In the genomic region with DNA sequence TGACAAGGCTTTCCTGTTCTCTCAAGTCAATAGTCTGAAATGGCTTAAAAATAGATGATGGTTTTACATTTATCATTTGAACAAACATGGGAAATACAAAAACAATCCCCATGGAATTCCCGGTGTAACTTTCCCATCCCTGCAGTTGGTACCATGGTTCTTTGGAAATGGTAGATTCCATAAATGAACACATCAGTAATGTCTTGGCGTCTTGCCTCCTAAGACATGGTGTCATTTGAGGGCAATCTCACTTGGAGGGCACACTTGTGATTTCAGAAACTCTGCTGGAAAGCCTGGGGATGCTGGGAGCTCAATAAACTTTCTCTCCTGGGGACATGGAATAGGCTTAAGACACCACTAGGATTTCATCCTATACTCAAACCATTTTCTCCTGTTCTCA, we compare ENCODE assay signal across 14 mouse cellular contexts.
"Had no signal": no experiment of that assay in that cellular context is flagged by ENCODE, and none has a peak within 500 bp of the region (broad histone marks: within the 10 kb centered on the region; RNA-seq: fewer than 3 reads in every experiment).

No protein-coding gene starts in this region.

- DNase-seq: lung, postnatal 14 days; right cerebral cortex, adult 18-20 months; right cerebral cortex, postnatal 25 days; thymus, postnatal 36 days had no signal

- H3K4me3 ChIP-seq: left cerebral cortex, adult 2 months; limb, embryonic 10.5 days; liver, embryonic 15.5 days; lung, embryonic 15.5 days; midbrain, embryonic 12.5 days; neural tube, embryonic 15.5 days had no signal

- H3K9ac ChIP-seq: liver, embryonic 15.5 days; lung, embryonic 15.5 days; midbrain, embryonic 12.5 days; neural tube, embryonic 15.5 days had no signal

- H3K9me3 ChIP-seq: limb, embryonic 10.5 days; liver, embryonic 15.5 days; lung, embryonic 15.5 days; neural tube, embryonic 15.5 days had no signal

- H3K36me3 ChIP-seq: limb, embryonic 10.5 days; liver, embryonic 15.5 days; lung, embryonic 15.5 days; midbrain, embryonic 12.5 days; neural tube, embryonic 15.5 days had no signal

- ATAC-seq: hindbrain, postnatal 0 days; midbrain, embryonic 16.5 days had no signal

- H3K27ac ChIP-seq: hindbrain, postnatal 0 days; left cerebral cortex, adult 2 months; limb, embryonic 10.5 days; liver, embryonic 15.5 days; lung, embryonic 15.5 days; macrophage; midbrain, embryonic 12.5 days; neural tube, embryonic 15.5 days had no signal

- H3K27me3 ChIP-seq: liver, embryonic 15.5 days; lung, embryonic 15.5 days; midbrain, embryonic 12.5 days; neural tube, embryonic 15.5 days had no signal

- H3K4me2 ChIP-seq: liver, embryonic 11.5 days; liver, embryonic 15.5 days; lung, embryonic 15.5 days; midbrain, embryonic 12.5 days; neural tube, embryonic 15.5 days had no signal

- H3K4me1 ChIP-seq: limb, embryonic 10.5 days; liver, embryonic 15.5 days; lung, embryonic 15.5 days; midbrain, embryonic 12.5 days; neural tube, embryonic 15.5 days had no signal
